17 mouse cellular contexts compared by ENCODE assay signal in genomic region chr11:61981285-61981684, GRCm38 (mm10). TPM values are rescaled to one million over a fixed set of nuclear protein-coding genes. Genes with fewer than 3 reads are reported as not detected.
A peak's percentile ranks its signal among the peaks of the same experiment; 100 is the strongest.
DNase-seq lines count a peak whose midpoint lies in the region; ATAC-seq and TF ChIP-seq lines count a peak whose summit lies in the region.
"Had no signal": no experiment of that assay in that cellular context is flagged by ENCODE, and none has a peak within 500 bp of the region (broad histone marks: within the 10 kb centered on the region; RNA-seq: fewer than 3 reads in every experiment).

No protein-coding gene starts in this region.

- no peaks in the 10 kb centered on the region for H3K27me3 ChIP-seq in E14TG2a.4 (ENCODE audit: insufficient read depth, low read length)
- no peaks in the 10 kb centered on the region for H3K27me3 ChIP-seq in liver, postnatal 0 days (ENCODE audit: insufficient read depth, low read length)
- H3K27me3 ChIP-seq: embryonic facial prominence, embryonic 15.5 days; forebrain, embryonic 12.5 days; limb, embryonic 13.5 days had no signal

- peak; percentile 53 for TF ChIP-seq CTCF in layer of hippocampus, adult 2 months (conservative IDR thresholded peaks at IDR 0.05)
- TF ChIP-seq CTCF in E14TG2a.4 (conservative IDR thresholded peaks at IDR 0.05; ENCODE audit: low read length), result peak; percentile 73
- peak; percentile 58 for TF ChIP-seq CTCF in liver, postnatal 0 days (IDR thresholded peaks at IDR 0.05; ENCODE audit: low read depth)

- no peak overlapping the region for H3K4me2 ChIP-seq in liver, postnatal 0 days (ENCODE audit: low read depth, low read length)
- H3K4me2 ChIP-seq: embryonic facial prominence, embryonic 15.5 days; forebrain, embryonic 12.5 days; limb, embryonic 13.5 days; midbrain, embryonic 13.5 days had no signal

- no peak for TF ChIP-seq EP300 in liver, postnatal 0 days (IDR thresholded peaks at IDR 0.05; ENCODE audit: low read depth)

- WGBS in liver, postnatal 0 days (ENCODE audit: insufficient replicate concordance), result 82% methylated on average over 2 of the region's 2 CpGs

- H3K27ac ChIP-seq in layer of hippocampus, adult 2 months, result no peak overlapping the region
- no peak overlapping the region for H3K27ac ChIP-seq in liver, postnatal 0 days (ENCODE audit: low read depth)
- H3K27ac ChIP-seq: embryonic facial prominence, embryonic 15.5 days; forebrain, embryonic 12.5 days; left cerebral cortex, adult 2 months; limb, embryonic 13.5 days; midbrain, embryonic 13.5 days had no signal

- H3K9me3 ChIP-seq in E14TG2a.4 (ENCODE audit: low read length), result no peaks in the 10 kb centered on the region
- H3K9me3 ChIP-seq in liver, postnatal 0 days (ENCODE audit: low read length), result no peaks in the 10 kb centered on the region
- H3K9me3 ChIP-seq: embryonic facial prominence, embryonic 15.5 days; forebrain, embryonic 12.5 days; limb, embryonic 13.5 days; midbrain, embryonic 13.5 days had no signal

- no peak overlapping the region for H3K4me3 ChIP-seq in layer of hippocampus, adult 2 months
- H3K4me3 ChIP-seq in E14TG2a.4 (replicated peaks; ENCODE audit: low read length), result no peak overlapping the region
- no peak overlapping the region for H3K4me3 ChIP-seq in liver, postnatal 0 days (ENCODE audit: low read depth, low read length)
- H3K4me3 ChIP-seq: embryonic facial prominence, embryonic 15.5 days; forebrain, embryonic 12.5 days; left cerebral cortex, adult 2 months; limb, embryonic 13.5 days; midbrain, embryonic 13.5 days had no signal

- no peaks in the 10 kb centered on the region for H3K36me3 ChIP-seq in E14TG2a.4 (ENCODE audit: insufficient read depth, low read length)
- no peaks in the 10 kb centered on the region; the same call in 1 of the 2 replicates for H3K36me3 ChIP-seq in liver, postnatal 0 days (replicated peaks; ENCODE audit: insufficient read depth, low read length)
- H3K36me3 ChIP-seq: embryonic facial prominence, embryonic 15.5 days; forebrain, embryonic 12.5 days; limb, embryonic 13.5 days; midbrain, embryonic 13.5 days had no signal

- no peaks in the 10 kb centered on the region for H3K4me1 ChIP-seq in E14TG2a.4 (replicated peaks; ENCODE audit: low read depth, low read length)
- H3K4me1 ChIP-seq in liver, postnatal 0 days (ENCODE audit: insufficient read depth), result no peaks in the 10 kb centered on the region
- H3K4me1 ChIP-seq: embryonic facial prominence, embryonic 15.5 days; forebrain, embryonic 12.5 days; limb, embryonic 13.5 days had no signal

- no peak; the same call in 1 of the 2 replicates for ATAC-seq in liver, postnatal 0 days
- ATAC-seq: midbrain, embryonic 13.5 days had no signal

- no peak overlapping the region for H3K9ac ChIP-seq in liver, postnatal 0 days (replicated peaks)
- H3K9ac ChIP-seq: embryonic facial prominence, embryonic 15.5 days; forebrain, embryonic 12.5 days; limb, embryonic 13.5 days; midbrain, embryonic 13.5 days had no signal

- no peak for DNase-seq in layer of hippocampus, adult 2 months (ENCODE audit: low spot score in 2 of 2)
- no peak for DNase-seq in layer of hippocampus, adult 11-12 months (ENCODE audit: low spot score)
- DNase-seq in NIH3T3 (ENCODE audit: low read depth), result peak; percentile 14
- DNase-seq in liver, postnatal 0 days, result no peak
- DNase-seq in thymus, postnatal 10 days (ENCODE audit: low spot score in 2 of 2), result no peak
- no peak for DNase-seq in ovary, postnatal 10 days (ENCODE audit: low spot score)
- DNase-seq: adrenal gland, postnatal 14 days; cerebellum, adult 9-10 months; heart, adult 11 months; kidney, adult 11 months; lung, postnatal 4 days had no signal

RNA-seq across cellular contexts. Expression of gene Specc1, which starts 24.7 kb away (rescaled TPM):
- 10 to 100 TPM; 85.8 to 91.6 TPM for total RNA-seq in layer of hippocampus, adult 2 months (2021)
- polyA plus RNA-seq in liver, postnatal 0 days (2015; fragmentation: Nextera tagmentation; extraction: Ambion mirVana), result 19.1 and 20.7 TPM in 2 replicates

RNA-seq across cellular contexts. Expression of gene Akap10, which starts 51.2 kb away (rescaled TPM):
- 10 to 100 TPM; 32.7 to 37.0 TPM for total RNA-seq in layer of hippocampus, adult 2 months (2021)
- 4.2 and 4.9 TPM in 2 replicates for polyA plus RNA-seq in liver, postnatal 0 days (2015; fragmentation: Nextera tagmentation; extraction: Ambion mirVana)
